In the genomic region with DNA sequence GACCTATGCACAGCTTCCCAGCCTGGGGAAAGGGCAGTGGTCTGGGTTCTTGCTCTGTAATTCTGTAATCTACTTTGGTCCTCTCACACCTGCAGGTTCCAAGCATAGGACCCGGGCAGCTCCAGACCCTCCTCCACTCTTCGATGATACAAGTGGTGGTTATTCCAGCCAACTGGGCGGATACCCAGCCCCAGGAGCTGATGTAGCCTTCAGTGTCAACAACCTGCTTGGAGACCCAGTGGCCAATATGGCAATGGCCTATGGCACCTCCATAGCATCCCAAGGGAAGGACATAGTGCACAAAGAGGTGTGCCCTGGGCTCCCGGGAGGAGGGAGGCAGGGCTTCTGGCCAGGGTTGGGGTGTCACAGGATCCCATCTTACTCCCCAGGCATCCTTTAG, we compare ENCODE assay signal across 9 mouse cellular contexts. TPM values are rescaled to one million over a fixed set of nuclear protein-coding genes. Genes with fewer than 3 reads are reported as not detected.
DNase-seq lines count a peak whose midpoint lies in the region; ATAC-seq and TF ChIP-seq lines count a peak whose summit lies in the region.
"Had no signal": no experiment of that assay in that cellular context is flagged by ENCODE, and none has a peak within 500 bp of the region (broad histone marks: within the 10 kb centered on the region; RNA-seq: fewer than 3 reads in every experiment).

No protein-coding gene starts in this region.

- H3K9me3 ChIP-seq in kidney, postnatal 0 days (replicated peaks; ENCODE audit: low read length) = no peaks in the 10 kb centered on the region
- H3K9me3 ChIP-seq in embryonic facial prominence, embryonic 13.5 days = no peaks in the 10 kb centered on the region
- no peaks in the 10 kb centered on the region for H3K9me3 ChIP-seq in intestine, embryonic 15.5 days
- H3K9me3 ChIP-seq in neural tube, embryonic 12.5 days = no peaks in the 10 kb centered on the region

- peak overlapping the region; percentile 70 for H3K4me2 ChIP-seq in kidney, postnatal 0 days (ENCODE audit: low read length)
- H3K4me2 ChIP-seq in embryonic facial prominence, embryonic 13.5 days = peak overlapping the region; percentile 90
- peak overlapping the region; percentile 79 for H3K4me2 ChIP-seq in intestine, embryonic 15.5 days (replicated peaks)
- peak overlapping the region; percentile 85 for H3K4me2 ChIP-seq in neural tube, embryonic 12.5 days (replicated peaks)

- H3K27ac ChIP-seq in kidney, postnatal 0 days = no peak overlapping the region
- H3K27ac ChIP-seq in embryonic facial prominence, embryonic 13.5 days = no peak overlapping the region
- no peak overlapping the region for H3K27ac ChIP-seq in intestine, embryonic 15.5 days
- no peak overlapping the region for H3K27ac ChIP-seq in neural tube, embryonic 12.5 days

- no peak for ATAC-seq in kidney, postnatal 0 days (replicated peaks; ENCODE audit: low FRiP score, low read depth)
- no peak for ATAC-seq in embryonic facial prominence, embryonic 13.5 days (ENCODE audit: insufficient number of reproducible peaks, insufficient read depth, low FRiP score, low TSS enrichment, low read depth)
- no peak for ATAC-seq in intestine, embryonic 15.5 days
- no peak for ATAC-seq in neural tube, embryonic 12.5 days (ENCODE audit: low FRiP score, low read depth)

- H3K4me1 ChIP-seq in kidney, postnatal 0 days (replicated peaks; ENCODE audit: insufficient read depth, low read length) = peaks cover 4% of the 10 kb centered on the region; the same call in 1 of the 2 replicates
- H3K4me1 ChIP-seq in embryonic facial prominence, embryonic 13.5 days = peaks cover 36% of the 10 kb centered on the region
- H3K4me1 ChIP-seq in intestine, embryonic 15.5 days (replicated peaks) = peaks cover 29% of the 10 kb centered on the region
- peaks cover 39% of the 10 kb centered on the region for H3K4me1 ChIP-seq in neural tube, embryonic 12.5 days

- H3K36me3 ChIP-seq in kidney, postnatal 0 days (ENCODE audit: insufficient read depth, low read length) = 0 out of 2 replicates have a peak, but pooled peaks cover 10% of the 10 kb centered on the region
- peaks cover 38% of the 10 kb centered on the region for H3K36me3 ChIP-seq in embryonic facial prominence, embryonic 13.5 days
- H3K36me3 ChIP-seq in intestine, embryonic 15.5 days = peaks cover 31% of the 10 kb centered on the region
- H3K36me3 ChIP-seq in neural tube, embryonic 12.5 days = peaks cover 38% of the 10 kb centered on the region

- WGBS in kidney, postnatal 0 days = 88% methylated on average over 4 of the region's 4 CpGs
- WGBS in embryonic facial prominence, embryonic 13.5 days = 89% methylated on average over 4 of the region's 4 CpGs
- 86% methylated on average over 4 of the region's 4 CpGs for WGBS in intestine, embryonic 15.5 days
- WGBS in neural tube, embryonic 12.5 days = 94% methylated on average over 4 of the region's 4 CpGs

- H3K9ac ChIP-seq in kidney, postnatal 0 days (ENCODE audit: low read depth, low read length) = peak overlapping the region; percentile 63
- peak overlapping the region; percentile 84 for H3K9ac ChIP-seq in embryonic facial prominence, embryonic 13.5 days
- H3K9ac ChIP-seq in intestine, embryonic 15.5 days = peak overlapping the region; percentile 79; the same call in 1 of the 2 replicates
- peak overlapping the region; percentile 73; the same call in 1 of the 2 replicates for H3K9ac ChIP-seq in neural tube, embryonic 12.5 days

- DNase-seq in kidney, postnatal 0 days (ENCODE audit: low spot score) = no peak
- DNase-seq in kidney, postnatal 36 days = no peak
- DNase-seq in urinary bladder, postnatal 25 days (ENCODE audit: low spot score) = no peak
- DNase-seq in layer of hippocampus, adult 11-12 months (ENCODE audit: low spot score) = no peak
- DNase-seq in spleen, adult 18-20 months = no peak
- DNase-seq: adrenal gland, postnatal 10 days had no signal

- H3K4me3 ChIP-seq in kidney, postnatal 0 days (replicated peaks; ENCODE audit: low read depth, low read length) = no peak overlapping the region
- H3K4me3 ChIP-seq in embryonic facial prominence, embryonic 13.5 days = peak overlapping the region; percentile 79
- peak overlapping the region; percentile 73 for H3K4me3 ChIP-seq in intestine, embryonic 15.5 days (replicated peaks)
- H3K4me3 ChIP-seq in neural tube, embryonic 12.5 days = peak overlapping the region; percentile 83

- peaks cover 15% of the 10 kb centered on the region; the same call in 1 of the 2 replicates for H3K27me3 ChIP-seq in kidney, postnatal 0 days (ENCODE audit: insufficient read depth, low read length)
- H3K27me3 ChIP-seq in embryonic facial prominence, embryonic 13.5 days = peaks cover 22% of the 10 kb centered on the region
- peaks cover 22% of the 10 kb centered on the region for H3K27me3 ChIP-seq in intestine, embryonic 15.5 days (replicated peaks)
- H3K27me3 ChIP-seq in neural tube, embryonic 12.5 days (replicated peaks) = peaks cover 22% of the 10 kb centered on the region

- no peak for TF ChIP-seq CTCF in kidney, postnatal 0 days (IDR thresholded peaks at IDR 0.05; ENCODE audit: low read depth)

RNA-seq across cellular contexts. Expression of gene Yif1a, which starts 1.0 kb away (rescaled TPM):
- polyA plus RNA-seq in kidney, postnatal 0 days (2015; fragmentation: Nextera tagmentation; extraction: Ambion mirVana) = 129 and 132 TPM in 2 replicates
- polyA plus RNA-seq in embryonic facial prominence, embryonic 13.5 days (2015; fragmentation: Nextera tagmentation; extraction: Ambion mirVana) = 72.4 and 87.2 TPM in 2 replicates
- 109 and 126 TPM in 2 replicates for polyA plus RNA-seq in intestine, embryonic 15.5 days (2015; fragmentation: Nextera tagmentation; extraction: Ambion mirVana)
- 66.3 and 69.1 TPM in 2 replicates for polyA plus RNA-seq in neural tube, embryonic 12.5 days (2016; fragmentation: Nextera tagmentation; extraction: Ambion mirVana)

RNA-seq across cellular contexts. Expression of gene Tmem151a, which starts 4.0 kb away (rescaled TPM):
- 1.4 and 2.1 TPM in 2 replicates for polyA plus RNA-seq in kidney, postnatal 0 days (2015; fragmentation: Nextera tagmentation; extraction: Ambion mirVana)
- 2.6 and 4.6 TPM in 2 replicates for polyA plus RNA-seq in embryonic facial prominence, embryonic 13.5 days (2015; fragmentation: Nextera tagmentation; extraction: Ambion mirVana)
- 5.6 and 6.5 TPM in 2 replicates for polyA plus RNA-seq in intestine, embryonic 15.5 days (2015; fragmentation: Nextera tagmentation; extraction: Ambion mirVana)
- polyA plus RNA-seq in neural tube, embryonic 12.5 days (2016; fragmentation: Nextera tagmentation; extraction: Ambion mirVana) = 2.5 and 2.8 TPM in 2 replicates

RNA-seq across cellular contexts. Expression of gene Cnih2, which starts 9.0 kb away (rescaled TPM):
- 4.2 and 4.7 TPM in 2 replicates for polyA plus RNA-seq in kidney, postnatal 0 days (2015; fragmentation: Nextera tagmentation; extraction: Ambion mirVana)
- polyA plus RNA-seq in embryonic facial prominence, embryonic 13.5 days (2015; fragmentation: Nextera tagmentation; extraction: Ambion mirVana) = 50.6 and 60.1 TPM in 2 replicates
- polyA plus RNA-seq in intestine, embryonic 15.5 days (2015; fragmentation: Nextera tagmentation; extraction: Ambion mirVana) = 12.7 and 13.4 TPM in 2 replicates
- 231 and 236 TPM in 2 replicates for polyA plus RNA-seq in neural tube, embryonic 12.5 days (2016; fragmentation: Nextera tagmentation; extraction: Ambion mirVana)

RNA-seq across cellular contexts. Expression of gene Rab1b, which starts 17.5 kb away (rescaled TPM):
- 270 and 284 TPM in 2 replicates for polyA plus RNA-seq in kidney, postnatal 0 days (2015; fragmentation: Nextera tagmentation; extraction: Ambion mirVana)
- polyA plus RNA-seq in embryonic facial prominence, embryonic 13.5 days (2015; fragmentation: Nextera tagmentation; extraction: Ambion mirVana) = 234 and 262 TPM in 2 replicates
- polyA plus RNA-seq in intestine, embryonic 15.5 days (2015; fragmentation: Nextera tagmentation; extraction: Ambion mirVana) = 216 and 223 TPM in 2 replicates
- 245 and 247 TPM in 2 replicates for polyA plus RNA-seq in neural tube, embryonic 12.5 days (2016; fragmentation: Nextera tagmentation; extraction: Ambion mirVana)

RNA-seq across cellular contexts. Expression of gene Cd248, which starts 21.4 kb away (rescaled TPM):
- 35.0 and 40.6 TPM in 2 replicates for polyA plus RNA-seq in kidney, postnatal 0 days (2015; fragmentation: Nextera tagmentation; extraction: Ambion mirVana)
- 89.1 and 90.6 TPM in 2 replicates for polyA plus RNA-seq in embryonic facial prominence, embryonic 13.5 days (2015; fragmentation: Nextera tagmentation; extraction: Ambion mirVana)
- polyA plus RNA-seq in intestine, embryonic 15.5 days (2015; fragmentation: Nextera tagmentation; extraction: Ambion mirVana) = 47.7 and 48.0 TPM in 2 replicates
- 22.9 and 26.3 TPM in 2 replicates for polyA plus RNA-seq in neural tube, embryonic 12.5 days (2016; fragmentation: Nextera tagmentation; extraction: Ambion mirVana)
